Mouse (Mus musculus) lung, adult 2 months (tissue): Measurements from ENCODE around the gene Txnip.

Source experiments
- CTCF ChIP-seq: fragments of 200-500 bp; IDR thresholded peaks from 2 replicates; pipeline ENCODE4 v1.5.1; 2011; ENCODE audit warnings: mild to moderate bottlenecking, low read length, control low read depth; ENCODE audit not compliant: insufficient read depth
- POLR2A ChIP-seq: fragments of 200-500 bp; IDR thresholded peaks from 2 replicates; pipeline ENCODE4 v1.6.1; 2011; ENCODE audit warnings: low read depth, mild to moderate bottlenecking, control low read depth, low read length, borderline replicate concordance; ENCODE audit errors: extremely low read depth

- no peak for TF ChIP-seq POLR2A
- TF ChIP-seq CTCF, result no peak
Measured at GRCm38 (mm10) chr3:96526013-96526762, 31.6 kb upstream of the Txnip start.
